Mouse (Mus musculus) T-helper 2 cell (primary cell): ENCODE measurements around the gene Rarb.

Source experiments
- in situ Hi-C: fragments of 300-600 bp; cut with MboI, MseI; formaldehyde crosslinking; loops from one replicate; pipeline ENCODE4 v1.15.1; 2025; ENCODE audit warnings: high pct_unique_total_duplicates

Rarb gene

DNA sequence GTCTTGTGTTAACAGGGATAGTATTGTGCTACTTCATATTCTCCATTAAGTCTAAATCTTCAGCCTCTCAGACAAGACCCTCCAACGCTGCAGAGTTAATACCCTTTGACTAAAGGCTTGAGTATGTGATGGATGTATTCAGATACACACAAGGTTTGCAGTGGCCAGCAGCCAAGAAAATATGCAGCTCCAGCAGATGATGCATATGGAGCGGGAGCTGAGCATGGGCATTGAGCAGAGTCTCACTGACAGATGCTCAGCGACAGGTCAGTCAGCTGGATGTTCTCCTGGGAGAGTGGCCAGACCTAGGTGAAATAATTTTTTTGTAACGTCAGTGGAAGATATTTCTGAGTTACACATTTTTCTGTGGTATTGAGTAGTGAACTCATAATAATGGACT, 229.8 kb downstream of the Rarb start:
- in situ Hi-C loops = no loop called here

DNA sequence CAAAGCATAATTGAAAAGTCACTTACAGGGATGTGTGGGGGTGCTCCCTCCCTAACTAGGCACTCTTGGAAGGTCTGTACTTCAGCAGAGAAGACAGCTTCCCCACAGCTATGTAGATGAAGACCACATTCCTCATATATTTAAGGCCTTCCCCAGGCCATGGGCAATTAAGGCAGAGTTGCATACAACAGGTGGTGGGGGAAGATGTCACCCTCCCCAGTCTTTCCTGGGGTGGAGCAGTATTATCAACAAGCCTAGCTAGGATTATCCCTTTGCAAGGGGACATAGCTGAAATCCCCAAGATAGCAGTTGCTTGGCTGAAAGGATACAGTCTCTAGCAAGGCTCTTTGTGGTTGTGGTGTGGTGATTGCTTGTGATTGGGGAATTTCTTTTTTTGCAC, 240.9 kb downstream of the Rarb start:
- in situ Hi-C loops = loop anchor here (10.0 kb wide), 1 partner anchor 433 kb away; no protein-coding TSS in a partner anchor

DNA sequence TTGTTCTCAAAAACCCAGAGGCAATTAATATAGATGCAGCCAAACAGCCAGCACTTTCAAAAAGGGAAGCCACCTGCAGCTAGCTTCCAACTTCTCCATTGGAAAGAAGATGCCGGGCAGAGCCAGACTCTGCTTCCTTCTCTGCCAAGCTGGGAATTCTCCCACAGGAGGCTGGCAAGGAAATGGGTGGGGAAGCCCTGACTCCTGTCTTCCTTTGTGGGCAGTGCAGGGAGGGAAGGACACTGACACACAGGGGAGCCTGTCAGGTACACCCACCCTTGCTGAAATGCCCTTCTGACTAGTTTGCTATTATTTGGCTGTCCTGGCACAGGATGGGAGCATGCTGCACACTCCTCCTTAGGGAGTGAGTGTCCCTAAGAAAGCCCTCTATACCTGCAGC, 241.9 kb downstream of the Rarb start:
- in situ Hi-C loops = loop anchor here (10.0 kb wide), 1 partner anchor 432 kb away; no protein-coding TSS in a partner anchor

DNA sequence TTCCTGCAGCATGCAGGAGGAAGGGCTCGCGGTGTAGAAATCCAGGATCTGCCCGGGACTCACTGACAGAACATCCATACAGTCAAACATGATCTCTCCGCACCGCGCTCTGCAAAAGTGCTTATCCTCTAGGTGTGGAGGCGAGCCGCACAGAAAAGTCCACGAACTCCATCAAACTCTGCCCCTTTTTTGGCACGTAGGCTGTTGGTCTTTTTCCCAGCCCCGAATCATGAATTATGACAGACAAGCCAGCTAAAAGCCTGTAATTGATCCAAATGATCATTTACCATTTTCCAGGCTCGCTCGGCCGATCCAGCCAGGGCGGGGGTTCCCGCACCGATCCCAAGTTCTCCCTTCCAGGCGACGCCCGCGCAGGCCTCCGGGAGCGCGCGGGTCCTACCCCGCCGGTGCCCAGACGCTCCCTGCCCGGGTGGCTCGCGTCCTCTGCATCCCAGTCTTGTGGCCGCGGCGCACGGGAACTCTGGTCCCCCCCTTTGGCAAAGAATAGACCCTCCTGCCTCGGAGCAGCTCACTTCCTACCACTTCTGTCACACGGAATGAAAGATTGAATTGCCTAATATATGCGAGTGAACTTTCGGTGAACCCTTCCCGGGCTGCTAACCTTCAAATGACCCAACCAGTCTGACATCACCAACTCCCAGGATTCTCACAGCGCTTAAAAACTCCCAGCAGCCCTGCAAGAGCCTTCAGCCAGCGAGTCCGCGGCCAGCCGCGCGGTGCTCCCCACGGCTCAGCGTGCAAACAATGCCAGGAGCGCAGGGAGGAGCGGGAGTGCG, 243.8 kb downstream of the Rarb start:
- in situ Hi-C loops = loop anchor here (10.0 kb wide), 1 partner anchor 430 kb away; no protein-coding TSS in a partner anchor

DNA sequence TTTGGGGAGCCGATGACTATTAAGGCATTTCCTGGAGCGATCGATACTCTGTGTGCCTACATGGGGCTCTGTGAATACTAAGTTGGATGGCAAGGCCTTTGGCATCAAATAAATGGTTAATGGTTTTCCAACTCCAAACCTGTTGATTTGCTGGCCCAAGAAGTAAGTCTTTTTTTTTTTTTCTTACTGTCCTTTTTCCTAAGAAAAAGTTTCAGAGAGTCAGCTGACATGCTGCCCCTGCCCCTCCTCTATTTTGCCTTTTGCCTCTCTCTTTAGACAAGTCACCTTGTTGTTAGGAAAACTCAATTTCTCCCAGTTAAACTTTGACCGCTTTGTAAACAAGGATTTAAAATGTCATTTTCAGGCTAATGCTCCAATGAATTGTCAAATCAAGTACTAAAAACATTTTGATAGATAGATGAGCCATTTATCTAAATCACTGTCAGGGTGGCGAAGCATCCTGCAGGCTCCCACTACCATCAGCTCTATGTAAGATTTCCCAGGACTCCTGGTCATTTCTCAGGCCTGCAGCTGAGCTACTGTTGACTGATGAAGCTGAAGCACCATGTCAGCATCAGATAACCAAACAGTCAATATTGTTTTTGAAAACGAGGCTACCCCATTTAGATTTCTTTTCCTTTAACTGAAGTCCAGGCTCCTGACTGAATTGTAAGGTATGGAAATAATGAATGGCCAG, 245.3 kb downstream of the Rarb start:
- in situ Hi-C loops = loop anchor here (10.0 kb wide), 1 partner anchor 429 kb away; no protein-coding TSS in a partner anchor

DNA sequence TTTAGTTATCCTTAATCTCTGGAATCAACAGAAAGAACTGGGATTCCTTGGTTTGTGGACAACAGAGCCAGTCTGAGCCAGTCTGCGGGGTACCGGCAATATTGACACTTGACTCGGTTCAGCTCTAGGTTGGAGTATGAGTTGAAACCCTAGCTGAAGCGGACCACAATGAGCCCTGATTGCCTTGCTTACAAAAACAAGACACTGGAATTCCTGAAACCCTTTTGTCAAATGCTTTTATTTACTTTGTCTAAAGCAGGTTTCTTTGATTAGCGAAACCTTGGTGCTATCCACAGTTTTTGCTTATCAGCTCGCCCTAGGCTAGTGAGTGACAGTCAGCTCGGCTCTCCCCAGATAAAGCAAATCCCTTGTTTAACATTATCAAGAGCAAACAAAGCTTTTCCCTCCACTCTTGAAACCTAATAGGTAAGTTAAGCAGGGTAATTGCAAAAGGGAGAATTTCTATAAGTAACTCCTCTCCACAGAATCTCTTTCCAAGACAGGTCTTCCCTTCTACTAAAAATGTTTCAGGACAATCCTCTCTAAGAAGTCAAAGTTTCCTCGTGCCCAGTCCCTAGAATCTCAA, 246.1 kb downstream of the Rarb start:
- in situ Hi-C loops = loop anchor here (10.0 kb wide), 1 partner anchor 428 kb away; no protein-coding TSS in a partner anchor

DNA sequence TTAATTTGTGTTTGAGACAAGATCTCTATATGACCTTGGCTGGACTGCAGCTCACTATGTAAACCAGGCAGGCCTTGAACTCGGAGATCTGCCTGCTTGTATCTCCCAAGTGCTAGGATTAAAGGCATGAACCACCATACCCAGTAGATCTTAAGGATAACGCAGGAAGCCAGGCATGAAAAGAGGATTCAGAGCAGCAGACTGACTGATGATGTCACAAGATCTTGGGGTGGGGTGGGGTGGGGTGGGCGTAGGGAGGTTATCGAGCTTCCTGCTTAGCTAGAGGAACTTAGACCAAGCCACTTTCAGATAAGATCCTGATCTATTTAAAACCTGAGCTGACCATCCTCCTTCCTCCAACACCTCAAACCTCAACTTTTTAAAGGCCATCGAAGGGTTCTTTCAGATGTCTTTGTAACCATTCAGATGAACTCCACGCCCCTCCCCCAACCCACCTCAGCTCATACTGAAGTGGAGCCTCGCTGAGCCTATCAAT, 249.4 kb downstream of the Rarb start:
- in situ Hi-C loops = loop anchor here (10.0 kb wide), 1 partner anchor 425 kb away; no protein-coding TSS in a partner anchor

DNA sequence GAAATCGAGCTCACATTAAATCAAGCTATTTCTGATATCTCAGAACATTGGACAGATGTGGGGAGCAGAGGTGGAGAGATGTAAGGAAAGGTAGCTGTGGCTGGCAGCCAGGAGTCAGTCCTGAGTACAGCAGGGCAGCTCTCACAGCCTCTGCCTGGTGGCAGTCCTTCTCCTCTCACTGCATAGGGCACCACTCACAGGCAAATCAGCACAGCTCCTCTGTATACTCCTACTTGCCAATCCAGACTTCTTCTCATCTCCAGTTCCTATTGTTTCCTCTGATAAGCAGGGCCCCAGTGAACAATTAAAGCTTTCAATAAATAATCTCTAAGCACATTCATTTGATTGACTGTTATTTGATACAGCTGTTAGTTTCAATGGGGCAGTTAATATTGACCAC, 252.0 kb downstream of the Rarb start:
- in situ Hi-C loops = no loop called here

DNA sequence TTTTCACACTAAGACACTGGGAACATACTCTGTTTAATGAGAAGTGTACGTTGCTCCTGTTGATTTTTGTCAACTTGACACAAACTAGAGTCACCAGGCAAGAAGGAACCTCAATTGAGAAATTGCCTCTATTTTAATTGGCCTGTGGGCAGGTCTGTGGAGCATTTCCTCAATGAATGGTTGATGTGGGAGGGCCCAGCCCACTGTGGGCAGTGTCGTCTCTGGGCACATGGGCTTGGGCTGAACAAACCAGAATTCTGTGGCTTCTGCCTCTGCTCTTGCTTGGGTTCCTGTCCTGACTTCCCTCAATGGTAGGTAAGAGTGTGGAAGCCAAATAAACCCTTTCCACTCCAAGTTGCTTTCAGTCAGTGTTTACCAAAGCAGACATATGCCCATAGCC, 255.0 kb downstream of the Rarb start:
- in situ Hi-C loops = no loop called here

DNA sequence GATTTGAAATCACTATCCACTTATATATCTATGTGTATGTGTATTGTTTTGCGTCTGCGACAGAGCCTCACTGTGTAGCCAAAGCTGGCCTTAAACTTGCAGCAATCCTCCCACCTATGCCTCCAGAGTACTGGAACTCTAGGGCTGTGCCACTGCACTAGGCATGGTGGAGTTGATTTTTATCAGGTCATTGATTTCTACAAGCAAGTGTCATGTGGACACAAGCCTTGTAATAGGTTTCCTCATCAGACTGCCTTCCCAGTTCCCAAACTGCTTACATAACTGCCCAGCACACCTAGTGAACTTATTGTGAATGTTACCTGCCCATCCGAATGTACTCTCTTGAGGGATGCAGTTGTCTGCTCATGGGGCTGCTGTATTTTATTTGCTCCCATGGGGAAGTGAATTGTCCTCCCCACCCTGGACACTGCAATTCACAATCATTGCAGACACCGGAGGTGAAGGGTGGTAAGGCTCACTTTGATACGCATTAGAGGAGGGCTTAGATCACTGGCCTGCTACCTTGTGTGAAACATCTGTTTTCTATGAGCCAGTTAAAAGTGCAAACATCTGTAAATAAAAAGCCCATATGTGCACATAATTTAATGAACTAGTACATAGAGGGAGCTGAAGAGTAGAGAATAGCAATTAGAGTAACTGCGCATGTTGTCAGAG, 257.3 kb downstream of the Rarb start:
- in situ Hi-C loops = no loop called here

DNA sequence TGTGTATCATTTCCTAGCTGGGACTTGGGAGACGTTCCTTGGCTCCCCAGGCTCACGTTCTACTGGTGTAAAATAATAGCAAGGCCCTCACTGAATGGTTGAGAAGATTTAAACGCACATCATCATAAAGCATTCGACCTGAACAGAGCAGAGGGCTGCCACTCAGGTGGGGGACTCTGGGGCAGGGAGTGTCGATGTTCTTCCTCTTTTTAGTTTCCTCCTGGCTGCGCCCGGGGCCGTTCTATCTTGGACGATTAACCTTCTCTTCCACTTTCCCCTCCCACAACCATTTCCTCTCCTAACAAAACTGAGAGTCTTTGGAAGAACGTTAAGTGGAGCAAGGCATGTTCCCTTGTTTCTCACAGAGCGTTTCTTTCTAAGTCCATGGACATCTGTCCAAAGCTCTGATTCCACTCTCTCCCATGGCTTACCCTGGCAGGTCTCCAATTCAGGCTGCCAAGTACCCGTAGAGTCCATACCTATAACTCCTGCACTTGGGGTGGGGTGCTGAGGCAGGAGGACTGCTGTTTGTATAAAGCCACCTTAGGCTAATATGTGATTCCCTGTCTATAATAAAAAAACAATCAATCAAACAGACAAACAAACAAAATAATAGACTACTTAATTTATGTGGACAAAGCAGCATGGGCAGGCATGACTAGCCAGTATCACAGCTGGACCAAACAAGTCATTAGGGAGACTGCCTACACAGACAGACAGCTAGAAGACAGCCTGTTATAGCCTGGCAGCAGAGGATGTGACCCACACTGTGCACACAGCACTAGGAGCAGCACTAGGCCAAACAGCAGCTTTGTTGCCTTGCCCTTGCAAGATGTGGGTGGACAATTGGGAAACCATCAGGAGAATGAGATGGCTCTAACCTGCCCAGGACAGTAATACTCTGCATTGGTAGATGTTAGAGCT, 259.4 kb downstream of the Rarb start:
- in situ Hi-C loops = no loop called here

DNA sequence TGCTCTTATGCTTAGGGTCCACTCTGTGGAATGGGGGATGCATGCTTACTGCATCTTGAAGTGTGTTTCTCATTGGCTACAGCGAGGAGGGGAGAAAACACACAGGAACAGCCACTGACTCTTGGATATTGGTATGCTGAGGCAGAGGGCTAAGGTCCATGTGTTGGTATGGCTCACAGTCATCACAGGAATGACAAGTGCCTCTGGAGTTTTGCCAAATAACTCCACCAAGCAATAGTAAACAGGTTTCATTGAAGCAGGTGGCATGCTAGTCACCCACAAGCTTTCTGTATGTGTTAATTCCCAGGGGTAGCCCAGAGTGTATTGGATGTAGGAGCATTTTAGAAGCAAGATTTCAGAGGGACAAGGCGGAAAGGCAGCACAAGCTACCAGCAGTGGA, 260.9 kb downstream of the Rarb start:
- in situ Hi-C loops = no loop called here

DNA sequence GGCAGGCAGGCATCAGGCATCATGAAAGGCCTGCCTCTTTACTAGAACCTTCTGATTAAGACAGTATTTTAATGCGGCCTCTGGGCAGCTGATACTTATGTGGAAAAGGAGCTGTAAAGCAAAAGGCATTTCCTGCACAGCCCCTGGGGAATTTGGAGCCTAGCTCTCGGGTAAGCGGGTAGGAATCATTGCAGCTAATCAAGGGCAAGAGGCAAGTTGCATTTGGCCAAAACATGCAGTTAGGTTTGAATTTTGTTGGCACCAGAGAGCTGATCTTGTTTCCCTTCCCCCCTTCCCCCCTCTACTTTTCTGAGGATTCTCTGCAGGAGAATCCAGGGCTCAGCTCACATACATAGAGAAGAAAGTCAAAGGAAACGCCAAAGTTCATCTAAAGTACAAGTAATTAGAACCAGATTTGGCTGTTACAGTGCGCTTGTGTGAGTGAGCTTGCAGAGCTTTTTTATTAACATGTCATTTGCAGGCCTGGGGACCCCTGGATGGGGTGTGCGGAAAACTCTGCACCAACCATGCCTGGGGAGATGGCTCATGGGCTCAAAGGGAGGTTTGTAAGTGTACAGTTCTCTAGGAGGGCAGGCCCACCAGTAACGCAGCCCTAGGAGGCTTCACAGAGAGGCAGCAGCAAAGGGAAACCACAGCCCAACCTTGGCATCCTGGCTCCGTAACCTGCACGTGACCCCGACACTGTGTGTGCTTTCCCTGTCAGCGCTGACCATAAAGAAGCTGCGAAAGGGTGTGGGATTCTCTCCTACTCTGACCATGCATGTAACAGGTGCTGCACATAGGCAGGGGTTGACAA, 264.1 kb downstream of the Rarb start:
- in situ Hi-C loops = no loop called here

DNA sequence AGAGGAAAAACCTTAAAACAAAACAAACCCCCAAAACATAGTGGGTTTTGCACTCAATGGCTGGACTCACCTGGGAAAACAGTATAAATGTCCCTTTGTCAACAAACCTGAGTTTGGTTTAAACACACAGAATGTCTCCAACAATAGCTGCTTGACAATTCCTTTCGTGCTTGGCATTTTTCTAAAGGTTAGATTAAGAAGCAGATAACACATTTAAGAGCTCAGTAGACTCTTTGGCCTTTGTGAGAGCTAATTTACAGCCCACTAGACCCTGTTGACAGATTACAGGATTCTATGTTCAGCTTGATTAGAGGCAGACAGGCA, 264.7 kb downstream of the Rarb start:
- in situ Hi-C loops = no loop called here

DNA sequence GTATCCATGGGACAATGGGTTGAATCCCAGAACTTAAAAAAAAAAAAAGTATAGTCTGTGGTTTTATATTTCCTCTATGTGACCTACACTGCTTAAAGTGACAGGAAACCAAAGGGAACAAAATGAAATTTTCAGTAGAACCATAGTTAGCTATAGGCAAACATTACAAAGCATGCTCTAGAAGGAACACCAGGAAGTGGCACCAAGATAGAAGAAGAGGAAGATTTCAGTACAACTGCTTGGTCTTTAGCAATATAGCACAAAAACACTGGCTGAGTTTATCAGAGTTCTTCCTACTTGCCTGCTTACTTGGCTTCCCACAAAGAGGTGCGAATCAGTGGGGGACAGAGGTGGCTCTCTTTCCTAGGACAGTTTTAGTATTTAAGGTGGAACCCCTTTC, 266.7 kb downstream of the Rarb start:
- in situ Hi-C loops = no loop called here

DNA sequence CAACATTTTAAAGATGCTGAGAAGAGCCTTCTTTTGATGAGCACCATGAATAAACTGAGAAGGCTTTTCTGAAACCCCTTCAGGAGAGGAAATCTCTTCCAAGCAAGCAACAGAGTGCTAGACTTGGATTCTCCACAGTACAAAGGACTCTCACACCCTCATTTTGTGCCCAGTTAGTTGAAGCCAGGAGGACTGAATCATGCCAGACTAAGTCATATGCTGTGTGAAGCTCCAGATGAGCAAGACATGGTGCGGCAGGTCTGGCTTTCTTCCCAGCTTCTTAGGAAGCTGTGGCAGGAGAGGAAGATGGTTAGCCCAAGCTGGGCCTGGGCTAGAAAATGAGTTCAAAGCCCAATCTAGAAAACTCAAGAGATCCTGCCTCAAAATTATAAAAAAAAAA, 267.1 kb downstream of the Rarb start:
- in situ Hi-C loops = no loop called here

DNA sequence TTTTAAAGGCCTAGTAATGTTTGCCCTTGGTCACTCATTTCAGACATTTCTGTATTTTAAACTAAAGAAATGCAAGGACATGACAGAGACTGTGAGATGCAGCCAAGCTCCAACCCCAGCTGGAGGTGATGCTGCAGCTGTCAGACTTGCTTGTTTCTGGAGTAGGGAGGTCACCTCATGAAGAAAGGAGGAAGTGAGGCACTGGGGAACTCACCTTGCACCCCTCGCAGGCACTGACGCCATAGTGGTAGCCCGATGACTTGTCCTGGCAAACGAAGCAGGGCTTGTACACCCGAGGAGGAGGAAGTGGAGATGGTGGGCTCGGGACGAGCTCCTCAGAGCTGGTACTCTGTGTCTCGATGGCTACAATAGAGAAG, 270.8 kb downstream of the Rarb start:
- in situ Hi-C loops = no loop called here

DNA sequence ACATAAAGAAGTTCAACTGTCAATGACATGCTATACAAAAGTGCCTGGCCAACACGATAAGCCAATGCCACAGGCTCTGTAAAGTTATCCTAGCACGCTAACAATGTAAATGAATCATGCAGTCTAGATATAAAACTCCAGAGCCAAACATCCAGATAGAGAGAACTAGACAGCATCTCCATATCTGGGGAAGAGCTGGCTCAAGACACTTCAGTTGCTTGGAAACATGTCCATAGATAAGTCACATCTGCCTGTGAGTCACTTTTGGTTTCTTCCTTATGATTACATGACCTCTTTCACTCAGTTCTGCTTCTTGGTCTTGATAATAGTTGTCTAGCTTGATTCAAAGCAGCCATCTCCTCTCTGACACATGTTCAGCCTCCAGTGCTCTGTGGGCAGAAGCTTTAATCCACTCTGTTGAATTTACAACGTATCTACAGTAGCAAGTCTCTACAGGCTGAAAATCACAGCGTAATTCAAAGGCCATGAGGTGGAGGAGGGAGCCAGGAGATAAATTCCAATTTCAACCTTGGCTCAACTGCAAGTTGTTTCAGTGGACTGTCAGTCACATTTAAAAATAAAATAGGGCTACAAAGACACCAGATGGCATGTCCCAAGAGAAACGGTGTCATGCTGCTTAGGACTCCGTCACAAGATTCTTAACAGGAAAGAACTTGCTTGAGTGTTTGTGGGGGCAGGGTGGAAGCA, 271.3 kb downstream of the Rarb start:
- in situ Hi-C loops = no loop called here

DNA sequence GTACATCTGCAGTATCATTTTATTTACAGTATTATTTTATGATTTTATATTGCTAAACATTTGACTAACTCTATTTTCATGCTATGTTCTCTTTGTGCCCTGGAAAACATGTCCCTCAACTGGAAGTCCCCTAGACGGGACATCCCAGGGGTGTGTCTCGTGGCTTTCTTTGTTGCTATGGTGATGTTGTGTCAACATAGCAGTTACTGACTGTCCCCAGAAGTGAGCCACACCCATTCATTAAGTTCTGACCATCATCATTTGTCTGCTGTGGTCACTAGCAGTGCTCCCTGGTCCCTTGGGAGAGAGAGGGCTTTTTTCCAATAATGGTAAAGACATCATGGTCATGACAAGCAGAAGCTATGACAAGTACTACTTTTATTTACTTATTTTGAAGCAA, 274.0 kb downstream of the Rarb start:
- in situ Hi-C loops = no loop called here
